Mouse (Mus musculus): Measurements from ENCODE around the gene Dlgap3. TPM values are rescaled to one million over a fixed set of nuclear protein-coding genes. Genes with fewer than 3 reads are reported as not detected.

Gene Dlgap3
- not detected for polyA plus RNA-seq (2014; fragmentation: Illumina TruSeq; extraction: RNeasy Lipid Tissue Mini Kit (QIAGEN cat#74804))

DNA sequence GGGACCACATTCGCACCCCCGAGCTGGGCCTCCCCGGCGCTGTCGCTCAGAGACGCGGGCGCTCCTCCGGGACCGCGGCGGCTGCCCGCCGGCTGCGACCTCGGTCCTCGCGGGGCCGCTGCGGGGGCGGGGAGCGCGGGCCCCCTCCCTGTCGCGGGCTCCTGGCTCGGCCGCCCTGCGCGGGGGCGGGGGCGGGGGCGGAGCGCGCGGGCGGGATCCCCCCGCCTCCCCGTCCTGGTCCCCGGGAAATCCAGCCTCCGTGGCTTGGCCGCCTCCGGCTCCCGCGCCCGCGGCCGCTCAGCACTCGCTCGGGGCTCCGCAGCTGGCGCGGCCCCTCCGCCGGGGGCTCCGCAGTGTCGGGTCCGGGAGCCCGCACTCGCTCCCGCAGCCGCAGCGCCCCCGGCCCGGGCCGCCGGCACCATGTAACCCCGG, at the start of gene Dlgap3:
TSS of gene Dlgap3 (plus strand) at position 291 of the 432 bp plus-strand sequence.

DNA sequence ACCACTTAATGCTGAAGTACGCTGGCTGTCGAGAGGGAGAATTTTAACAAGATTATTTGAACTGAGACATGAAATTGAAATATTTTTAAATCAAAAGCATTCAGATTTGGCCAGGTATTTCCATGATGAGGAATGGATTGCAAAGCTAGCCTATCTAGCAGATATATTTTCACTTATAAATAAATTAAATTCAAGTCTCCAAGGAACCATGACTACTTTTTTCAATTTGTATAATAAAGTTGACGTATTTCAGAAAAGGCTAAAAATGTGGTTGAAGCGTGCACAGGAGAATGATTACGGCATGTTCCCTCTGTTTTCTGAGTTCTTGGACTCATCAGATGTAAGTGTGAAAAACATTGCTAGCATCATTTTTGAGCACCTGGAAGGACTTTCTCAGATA, 45.6 kb upstream of the Dlgap3 start, which contains the start of gene Tmem35b:
TSS of gene Tmem35b (plus strand) at position 301 of the 400 bp plus-strand sequence.

DNA sequence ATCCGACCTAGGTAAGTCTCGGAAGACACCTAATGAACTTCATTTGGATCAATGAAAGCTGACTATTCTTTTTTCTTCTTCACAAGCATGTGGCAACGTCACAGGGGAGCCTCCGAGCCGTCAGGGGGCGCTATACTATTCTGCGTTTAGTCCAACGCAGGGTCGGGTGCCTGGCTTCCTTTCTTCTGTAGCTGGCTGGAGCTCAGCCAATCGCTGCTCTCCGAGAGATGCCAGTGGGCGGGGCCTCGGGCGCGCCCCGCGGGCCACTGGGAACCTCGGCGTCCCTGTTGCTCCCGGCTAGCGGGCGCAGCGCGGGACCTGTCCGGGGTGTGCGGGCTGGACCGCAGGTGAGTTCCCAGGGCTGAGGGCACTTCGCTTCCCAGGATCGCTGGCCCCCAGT, 74.5 kb downstream of the Dlgap3 start, which contains the start of gene Smim12:
TSS of gene Smim12 (plus strand) at position 233 of the 400 bp plus-strand sequence.

Other genes with a start within 250 kb of the Dlgap3 start
- 126 TPM for gene Zmym4, start 201.1 kb upstream of the Dlgap3 start, polyA plus RNA-seq (2014; fragmentation: Illumina TruSeq; extraction: RNeasy Lipid Tissue Mini Kit (QIAGEN cat#74804))
- 716 TPM for gene Sfpq, start 147.9 kb upstream of the Dlgap3 start, polyA plus RNA-seq (2014; fragmentation: Illumina TruSeq; extraction: RNeasy Lipid Tissue Mini Kit (QIAGEN cat#74804))
- gene Zmym1, start 108.1 kb upstream of the Dlgap3 start, polyA plus RNA-seq (2014; fragmentation: Illumina TruSeq; extraction: RNeasy Lipid Tissue Mini Kit (QIAGEN cat#74804)) = 40.3 TPM
- 31.5 TPM for gene Zmym6, start 91.8 kb upstream of the Dlgap3 start, polyA plus RNA-seq (2014; fragmentation: Illumina TruSeq; extraction: RNeasy Lipid Tissue Mini Kit (QIAGEN cat#74804))
- gene Tmem35b, start 45.5 kb upstream of the Dlgap3 start, polyA plus RNA-seq (2014; fragmentation: Illumina TruSeq; extraction: RNeasy Lipid Tissue Mini Kit (QIAGEN cat#74804)) = 23.5 TPM
- 2.1 TPM for gene Smim12, start 74.6 kb downstream of the Dlgap3 start, polyA plus RNA-seq (2014; fragmentation: Illumina TruSeq; extraction: RNeasy Lipid Tissue Mini Kit (QIAGEN cat#74804))
- not detected for gene Gja4, start 144.8 kb downstream of the Dlgap3 start, polyA plus RNA-seq (2014; fragmentation: Illumina TruSeq; extraction: RNeasy Lipid Tissue Mini Kit (QIAGEN cat#74804))
- gene Gjb3, start 161.6 kb downstream of the Dlgap3 start, polyA plus RNA-seq (2014; fragmentation: Illumina TruSeq; extraction: RNeasy Lipid Tissue Mini Kit (QIAGEN cat#74804)) = not detected
- not detected for gene Gjb4, start 184.9 kb downstream of the Dlgap3 start, polyA plus RNA-seq (2014; fragmentation: Illumina TruSeq; extraction: RNeasy Lipid Tissue Mini Kit (QIAGEN cat#74804))
- not detected for gene Gjb5, start 189.0 kb downstream of the Dlgap3 start, polyA plus RNA-seq (2014; fragmentation: Illumina TruSeq; extraction: RNeasy Lipid Tissue Mini Kit (QIAGEN cat#74804))

All from ovary, adult 10 weeks (tissue).